Mouse (Mus musculus): Measurements from ENCODE around the gene Gm21860. TPM values are rescaled to one million over a fixed set of nuclear protein-coding genes. Genes with fewer than 3 reads are reported as not detected.

Gene Gm21860
- polyA plus RNA-seq, 3 experiments from 2014 or later, result not detected

Other genes starting within 250 kb of the Gm21860 start
- not detected for gene Gm47283, start 29.9 kb upstream of the Gm21860 start, polyA plus RNA-seq (2017; shearing (Covaris generic))
- gene Gm21748, start 84.4 kb upstream of the Gm21860 start, polyA plus RNA-seq (2017; shearing (Covaris generic)), result not detected

All from inflammation-experienced regulatory T-cells, adult 6 months (primary cell).